Mouse (Mus musculus) brain, embryonic 14.5 days (tissue): ENCODE results near the gene Ifna15.

ENCODE experiments used
- CTCF ChIP-seq: fragments of 200-500 bp; IDR thresholded peaks from 2 replicates; pipeline ENCODE4 v1.5.1; 2012; ENCODE audit warnings: inconsistent platforms, mild to moderate bottlenecking, moderate library complexity, borderline replicate concordance; ENCODE audit not compliant: insufficient read depth, insufficient read length; ENCODE audit errors: extremely low read depth
- POLR2A ChIP-seq: fragments of 200-500 bp; IDR thresholded peaks from 2 replicates; pipeline ENCODE4 v1.6.1; 2012; ENCODE audit warnings: mild to moderate bottlenecking, inconsistent platforms, borderline replicate concordance; ENCODE audit not compliant: poor library complexity, insufficient read depth, insufficient read length, severe bottlenecking; ENCODE audit errors: extremely low read depth

- TF ChIP-seq CTCF (no peak), POLR2A (no peak)
Measured at GRCm38 (mm10) chr4:88530271-88530670, 27.8 kb downstream of the Ifna15 start.
